11 mouse cellular contexts compared by ENCODE assay signal in the genomic region with DNA sequence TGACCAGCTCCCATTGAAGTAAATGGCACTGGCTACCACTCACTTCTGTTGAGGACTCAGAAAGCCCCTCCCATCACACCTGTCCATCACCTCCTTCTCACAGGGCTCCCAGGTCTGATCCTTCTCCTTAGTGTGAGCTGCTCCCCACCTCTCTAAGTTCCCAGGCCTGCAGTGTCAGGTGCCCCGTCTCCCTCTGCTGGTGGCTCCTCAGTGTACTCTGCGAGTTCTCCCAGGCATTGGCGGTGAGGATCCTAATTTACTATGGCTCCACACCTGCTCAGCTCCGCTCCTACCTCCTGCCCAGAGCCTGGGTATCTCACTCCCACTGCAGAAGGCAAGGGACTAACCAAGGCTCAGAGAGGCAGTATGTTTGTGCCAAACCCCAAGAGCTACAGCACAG. TPM values are rescaled to one million over a fixed set of nuclear protein-coding genes. Genes with fewer than 3 reads are reported as not detected.
DNase-seq lines count a peak whose midpoint lies in the region; ATAC-seq and TF ChIP-seq lines count a peak whose summit lies in the region.
"Had no signal": no experiment of that assay in that cellular context is flagged by ENCODE, and none has a peak within 500 bp of the region (broad histone marks: within the 10 kb centered on the region; RNA-seq: fewer than 3 reads in every experiment).

No protein-coding gene starts in this region.

- no peak for TF ChIP-seq EP300 in liver, embryonic 14.5 days (IDR thresholded peaks at IDR 0.05; ENCODE audit: low read depth)

- no peak overlapping the region for H3K27ac ChIP-seq in intestine, embryonic 16.5 days (ENCODE audit: low read length)
- H3K27ac ChIP-seq in intestine, embryonic 15.5 days, result no peak overlapping the region
- H3K27ac ChIP-seq in liver, embryonic 14.5 days, result no peak overlapping the region

- H3K4me1 ChIP-seq in intestine, embryonic 16.5 days (ENCODE audit: control insufficient read depth, insufficient read depth, low read length), result peaks cover 7% of the 10 kb centered on the region
- peaks cover 18% of the 10 kb centered on the region for H3K4me1 ChIP-seq in intestine, embryonic 15.5 days (replicated peaks)
- H3K4me1 ChIP-seq in E14TG2a.4 (replicated peaks; ENCODE audit: low read depth, low read length), result peaks cover 74% of the 10 kb centered on the region
- H3K4me1 ChIP-seq in liver, embryonic 14.5 days (replicated peaks; ENCODE audit: control insufficient read depth in 2 of 2, insufficient read depth in 2 of 2, low read length in 1 of 2), result no peaks in the 10 kb centered on the region; a peak in 1 of 4 replicates

- H3K4me3 ChIP-seq in intestine, embryonic 16.5 days (ENCODE audit: low read length), result no peak overlapping the region
- no peak overlapping the region for H3K4me3 ChIP-seq in intestine, embryonic 15.5 days (replicated peaks)
- no peak overlapping the region; the same call in 1 of the 2 replicates for H3K4me3 ChIP-seq in E14TG2a.4 (replicated peaks; ENCODE audit: low read length)
- H3K4me3 ChIP-seq in liver, embryonic 14.5 days (ENCODE audit: insufficient read depth in 1 of 2, low read depth in 2 of 2, low read length in 2 of 2), result no peak overlapping the region

- TF ChIP-seq CTCF in E14TG2a.4 (conservative IDR thresholded peaks at IDR 0.05; ENCODE audit: low read length), result peak; percentile 20
- TF ChIP-seq CTCF in liver, embryonic 14.5 days (IDR thresholded peaks at IDR 0.05; ENCODE audit: low read depth), result peak; percentile 53

- ATAC-seq in intestine, embryonic 16.5 days, result peak; percentile 31; the same call in 1 of the 2 replicates
- ATAC-seq in intestine, embryonic 15.5 days, result no peak
- ATAC-seq in liver, embryonic 14.5 days (ENCODE audit: insufficient read depth), result no peak
- no peak for ATAC-seq in erythroid progenitor cell, adult 5-6 weeks (replicated peaks; ENCODE audit: low FRiP score, poor library complexity, severe bottlenecking)
- ATAC-seq: Patski had no signal

- no peaks in the 10 kb centered on the region for H3K36me3 ChIP-seq in intestine, embryonic 16.5 days (ENCODE audit: control insufficient read depth, insufficient read depth, low read length)
- no peaks in the 10 kb centered on the region for H3K36me3 ChIP-seq in intestine, embryonic 15.5 days
- no peaks in the 10 kb centered on the region for H3K36me3 ChIP-seq in E14TG2a.4 (ENCODE audit: insufficient read depth, low read length)
- H3K36me3 ChIP-seq in liver, embryonic 14.5 days (replicated peaks; ENCODE audit: control insufficient read depth, insufficient read depth, low read depth), result no peaks in the 10 kb centered on the region

- DNase-seq in embryo, embryonic 10.5 days (ENCODE audit: low spot score), result peak; percentile 51
- no peak for DNase-seq in liver, embryonic 14.5 days (ENCODE audit: low read depth in 3 of 3, low spot score in 3 of 3)
- no peak for DNase-seq in gastrocnemius, postnatal 25 days
- no peak for DNase-seq in B cell, adult 2 months
- DNase-seq: lung, postnatal 36 days had no signal

- no peak overlapping the region for H3K9ac ChIP-seq in intestine, embryonic 16.5 days (ENCODE audit: low read depth, low read length)
- no peak overlapping the region for H3K9ac ChIP-seq in intestine, embryonic 15.5 days
- no peak overlapping the region for H3K9ac ChIP-seq in liver, embryonic 14.5 days (replicated peaks)

- 18% methylated on average over 4 of the region's 4 CpGs for WGBS in intestine, embryonic 16.5 days
- 11% methylated on average over 4 of the region's 4 CpGs for WGBS in intestine, embryonic 15.5 days
- WGBS in liver, embryonic 14.5 days (ENCODE audit: insufficient replicate concordance), result 8% methylated on average over 4 of the region's 4 CpGs

- peaks cover 48% of the 10 kb centered on the region for H3K27me3 ChIP-seq in intestine, embryonic 16.5 days (replicated peaks; ENCODE audit: control insufficient read depth, insufficient read depth, low read length)
- H3K27me3 ChIP-seq in intestine, embryonic 15.5 days (replicated peaks), result peaks cover 55% of the 10 kb centered on the region
- H3K27me3 ChIP-seq in E14TG2a.4 (ENCODE audit: insufficient read depth, low read length), result peaks cover 99% of the 10 kb centered on the region
- peaks cover 33% of the 10 kb centered on the region for H3K27me3 ChIP-seq in liver, embryonic 14.5 days (ENCODE audit: control insufficient read depth, insufficient read depth, low read length)
- H3K27me3 ChIP-seq: Patski had no signal

- H3K9me3 ChIP-seq in intestine, embryonic 16.5 days (ENCODE audit: control insufficient read depth, low read length), result no peaks in the 10 kb centered on the region
- H3K9me3 ChIP-seq in intestine, embryonic 15.5 days, result no peaks in the 10 kb centered on the region
- H3K9me3 ChIP-seq in E14TG2a.4 (ENCODE audit: low read length), result peaks cover 22% of the 10 kb centered on the region
- no peaks in the 10 kb centered on the region for H3K9me3 ChIP-seq in liver, embryonic 14.5 days (ENCODE audit: control insufficient read depth, low read length)

- no peak overlapping the region for H3K4me2 ChIP-seq in intestine, embryonic 16.5 days (ENCODE audit: low read depth, low read length)
- H3K4me2 ChIP-seq in intestine, embryonic 15.5 days (replicated peaks), result no peak overlapping the region
- no peak overlapping the region for H3K4me2 ChIP-seq in liver, embryonic 14.5 days (ENCODE audit: low read depth)

RNA-seq across cellular contexts. Expression of a gene that starts 57.0 kb away (rescaled TPM):
- polyA plus RNA-seq in intestine, embryonic 16.5 days (2015; fragmentation: Nextera tagmentation; extraction: Ambion mirVana), result 0.04 TPM in 1 of 2 replicates, not detected in the other
- polyA plus RNA-seq in intestine, embryonic 15.5 days (2015; fragmentation: Nextera tagmentation; extraction: Ambion mirVana), result 0.05 TPM in 1 of 2 replicates, not detected in the other
- polyA plus RNA-seq in liver, embryonic 14.5 days (2012; rRNA removed), result 0.01 and 0.06 TPM in 2 replicates
- polyA plus RNA-seq in liver, embryonic 14.5 days (2014; fragmentation: Nextera tagmentation; extraction: Ambion mirVana), result not detected in 2 replicates
- total RNA-seq in gastrocnemius, postnatal 25 days (2021), result under 1 TPM; 0.05 to 0.24 TPM
- not detected in 2 replicates for total RNA-seq in erythroid progenitor cell, adult 5-6 weeks (2015; ENCODE audit: low replicate concordance)
- total RNA-seq in erythroid progenitor cell, adult 5-6 weeks (2017; ENCODE audit: low replicate concordance), result not detected in 2 replicates
- polyA plus RNA-seq: gonadal fat pad, adult 2 months had no signal
